Mouse (Mus musculus) kidney, postnatal 0 days (tissue): ENCODE data around the gene Aff1. TPM values are rescaled to one million over a fixed set of nuclear protein-coding genes. Genes with fewer than 3 reads are reported as not detected.

Source experiments
- ATAC-seq: fragments of 200-750 bp; cut with Nextera tagmentation; replicated peaks from 2 replicates; pipeline ENCODE4 v1.8.0; 2017; ENCODE audit warnings: low read depth, moderate number of reproducible peaks, moderate TSS enrichment, moderate library complexity; ENCODE audit not compliant: low FRiP score
- DNase-seq: peaks from one replicate; pipeline ENCODE4 v3.0.0-alpha.2; 2016; ENCODE audit warnings: low spot score
- H3K27ac ChIP-seq: fragments of 300-500 bp; sonication (generic); 2 replicates; pipeline ENCODE4 v1.5.1; 2014; ENCODE audit warnings: mild to moderate bottlenecking
- H3K27me3 ChIP-seq: fragments of 300-500 bp; sonication (generic); 2 replicates; pipeline ENCODE4 v1.6.1; 2014; ENCODE audit warnings: low read length, mixed read lengths; ENCODE audit not compliant: insufficient read depth
- H3K36me3 ChIP-seq: fragments of 300-500 bp; sonication (generic); 2 replicates; pipeline ENCODE4 v1.6.1; 2014; ENCODE audit warnings: low read length, mixed read lengths; ENCODE audit not compliant: insufficient read depth
- H3K4me1 ChIP-seq: fragments of 300-500 bp; sonication (generic); replicated peaks from 2 replicates; pipeline ENCODE4 v1.6.1; 2014; ENCODE audit warnings: antibody characterized with exemption, low read length, mixed read lengths; ENCODE audit not compliant: insufficient read depth
- H3K4me2 ChIP-seq: fragments of 300-500 bp; sonication (generic); 2 replicates; pipeline ENCODE4 v1.6.1; 2014; ENCODE audit warnings: mild to moderate bottlenecking, low read length, moderate library complexity, mixed read lengths
- H3K4me3 ChIP-seq: fragments of 300-500 bp; sonication (generic); replicated peaks from 2 replicates; pipeline ENCODE4 v1.5.1; 2014; ENCODE audit warnings: low read depth, low read length
- H3K9ac ChIP-seq: fragments of 300-500 bp; sonication (generic); 2 replicates; pipeline ENCODE4 v1.6.1; 2014; ENCODE audit warnings: low read depth, low read length
- H3K9me3 ChIP-seq: fragments of 300-500 bp; sonication (generic); replicated peaks from 2 replicates; pipeline ENCODE4 v1.6.1; 2016; ENCODE audit warnings: low read length, inconsistent platforms, mixed read lengths
- CTCF ChIP-seq: IDR thresholded peaks from 2 replicates; pipeline ENCODE4 v1.5.1; 2016; ENCODE audit warnings: antibody characterized with exemption, low read depth, mild to moderate bottlenecking, moderate library complexity
- WGBS: fragments of 180-500 bp; shearing (Covaris S2); extraction: QIAGEN DNeasy Blood & Tissue Kit; methylation state at CpG from one replicate; pipeline ENCODE4 v1.1.7; 2014; 5-methylcytosine and 5-hydroxymethylcytosine counted together
- polyA plus RNA-seq: library from polyadenylated mRNA; unstranded; fragments of >200 nt; fragmentation: Nextera tagmentation; extraction: Ambion mirVana; gene quantifications from 2 replicates; pipeline ENCODE4 v1.2.1, GENCODE M21; 2015

The Aff1 gene
- polyA plus RNA-seq, 1 experiment from 2014 or later, result 14.3 TPM

DNA sequence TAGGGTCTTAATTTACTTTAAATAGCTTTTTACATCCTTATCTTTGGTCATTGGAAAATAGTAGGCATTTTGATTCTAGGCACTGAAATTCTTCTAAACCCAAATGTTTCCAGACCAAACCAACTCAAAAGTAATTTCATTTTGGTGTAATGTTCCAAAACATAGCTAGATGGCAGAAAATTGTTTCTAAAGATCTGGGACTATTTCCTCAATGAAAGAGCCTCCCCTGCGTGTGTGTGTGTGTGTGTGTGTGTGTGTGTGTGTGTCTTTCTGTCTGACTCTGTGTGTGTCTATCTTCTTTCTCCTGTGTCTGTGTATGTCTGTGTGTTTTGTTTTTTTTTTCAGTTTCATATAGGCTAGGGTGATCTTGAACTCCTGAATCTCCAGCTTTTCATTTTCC is 49.3 kb downstream of the Aff1 start:
- ATAC-seq (no peak), DNase-seq (no peak)
- no peaks in the 10 kb centered on the region for H3K27me3 ChIP-seq
- 48% methylated on average over 1 of the region's 1 CpGs for WGBS
- H3K36me3 ChIP-seq, result no peaks in the 10 kb centered on the region
- peak; percentile 29; the same call in 1 of the 2 replicates for TF ChIP-seq CTCF
- H3K9ac ChIP-seq, result no peak overlapping the region
- 0 out of 2 replicates have a peak, but pooled peaks cover 2% of the 10 kb centered on the region for H3K4me1 ChIP-seq
- no peak overlapping the region for H3K4me2 ChIP-seq
- H3K4me3 ChIP-seq, result no peak overlapping the region
- H3K9me3 ChIP-seq, result no peaks in the 10 kb centered on the region
- H3K27ac ChIP-seq, result no peak overlapping the region

GRCm38 (mm10) chr5:103741992-103742391 is 49.8 kb downstream of the Aff1 start:
- Histone ChIP-seq H3K9me3 (no peaks in the 10 kb centered on the region), H3K4me2 (no peak overlapping the region), H3K27ac (no peak overlapping the region), H3K4me3 (no peak overlapping the region), H3K36me3 (no peaks in the 10 kb centered on the region), H3K9ac (no peak overlapping the region), H3K27me3 (no peaks in the 10 kb centered on the region), H3K4me1 (no peaks in the 10 kb centered on the region)
- ATAC-seq (no peak), DNase-seq (no peak)
- no peak for TF ChIP-seq CTCF
- WGBS, result 74% methylated on average over 2 of the region's 2 CpGs

DNA sequence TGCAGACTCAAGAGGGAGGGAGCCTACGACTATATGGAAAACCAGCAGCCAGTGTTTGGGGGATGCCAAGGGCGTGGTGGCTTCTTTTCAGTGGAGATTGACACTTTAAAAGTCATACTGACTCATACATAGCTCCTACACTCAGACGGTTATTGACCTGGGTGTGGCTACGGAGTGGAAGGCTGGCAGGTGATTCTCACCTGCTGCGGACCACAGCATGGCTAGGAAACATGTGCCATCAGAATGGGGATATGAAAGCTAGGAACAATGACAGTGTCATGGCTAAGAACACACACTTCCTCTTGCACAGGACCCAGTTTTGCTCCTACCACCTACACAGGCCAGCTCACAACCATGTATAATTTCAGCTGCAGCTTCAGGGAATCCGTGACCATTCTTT is 52.4 kb downstream of the Aff1 start:
- Histone ChIP-seq H3K4me2 (no peak overlapping the region), H3K4me3 (no peak overlapping the region), H3K36me3 (no peaks in the 10 kb centered on the region), H3K27me3 (no peaks in the 10 kb centered on the region), H3K9me3 (no peaks in the 10 kb centered on the region), H3K9ac (no peak overlapping the region), H3K27ac (no peak overlapping the region), H3K4me1 (no peaks in the 10 kb centered on the region)
- TF ChIP-seq CTCF, result no peak
- DNase-seq (no peak), ATAC-seq (no peak)
- 70% methylated on average over 6 of the region's 6 CpGs for WGBS

- 84% methylated on average over 1 of the region's 1 CpGs for WGBS
- no peaks in the 10 kb centered on the region for H3K27me3 ChIP-seq
- DNase-seq (no peak), ATAC-seq (no peak)
- no peak overlapping the region for H3K9ac ChIP-seq
- no peak overlapping the region for H3K27ac ChIP-seq
- no peaks in the 10 kb centered on the region for H3K36me3 ChIP-seq
- no peaks in the 10 kb centered on the region for H3K4me1 ChIP-seq
- H3K9me3 ChIP-seq, result no peaks in the 10 kb centered on the region
- H3K4me2 ChIP-seq, result no peak overlapping the region
- no peak overlapping the region for H3K4me3 ChIP-seq
- no peak for TF ChIP-seq CTCF
These were observed 53.5 kb downstream of the Aff1 start for GRCm38 (mm10) chr5:103745635-103746034.

DNA sequence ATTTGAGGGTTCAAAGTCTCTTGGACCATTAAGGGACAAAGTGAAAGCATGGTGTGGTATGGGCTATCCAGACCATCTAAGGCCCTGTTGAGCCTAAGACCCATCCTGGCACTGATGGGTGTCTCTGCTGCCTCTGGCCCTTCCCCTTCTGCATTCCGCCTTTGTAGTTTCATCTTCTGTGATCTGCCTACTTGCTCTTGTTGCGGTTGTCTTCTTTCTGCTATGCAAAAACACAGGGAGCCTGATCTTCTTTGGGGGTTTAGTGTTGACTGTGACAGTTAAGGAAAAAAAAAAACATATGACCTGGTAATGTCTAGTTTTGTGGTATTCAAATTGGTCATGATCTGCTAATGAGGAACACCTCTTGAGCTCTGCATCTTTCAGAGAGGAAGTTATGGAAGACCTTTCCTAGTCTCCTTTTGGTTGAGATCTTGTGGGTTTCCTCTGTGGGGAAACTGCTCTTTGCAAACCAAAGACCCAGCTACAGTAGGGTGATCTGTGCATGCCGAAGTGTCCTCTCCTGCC is 54.4 kb downstream of the Aff1 start:
- DNase-seq (no peak), ATAC-seq (no peak)
- Histone ChIP-seq H3K36me3 (no peaks in the 10 kb centered on the region), H3K27ac (no peak overlapping the region), H3K4me3 (no peak overlapping the region), H3K9ac (no peak overlapping the region), H3K27me3 (no peaks in the 10 kb centered on the region), H3K4me2 (no peak overlapping the region), H3K9me3 (no peaks in the 10 kb centered on the region), H3K4me1 (no peaks in the 10 kb centered on the region)
- WGBS, result 100% methylated on average over 3 of the region's 3 CpGs
- TF ChIP-seq CTCF, result no peak

- DNase-seq (no peak), ATAC-seq (no peak)
- H3K9ac ChIP-seq, result no peak overlapping the region
- TF ChIP-seq CTCF, result no peak
- no peaks in the 10 kb centered on the region for H3K4me1 ChIP-seq
- no peak overlapping the region for H3K4me2 ChIP-seq
- no peaks in the 10 kb centered on the region for H3K9me3 ChIP-seq
- H3K4me3 ChIP-seq, result no peak overlapping the region
- no peaks in the 10 kb centered on the region for H3K27me3 ChIP-seq
- H3K27ac ChIP-seq, result no peak overlapping the region
- WGBS, result 80% methylated on average over 2 of the region's 2 CpGs
- no peaks in the 10 kb centered on the region for H3K36me3 ChIP-seq
These were observed 54.9 kb downstream of the Aff1 start for GRCm38 (mm10) chr5:103747098-103747497.

DNA sequence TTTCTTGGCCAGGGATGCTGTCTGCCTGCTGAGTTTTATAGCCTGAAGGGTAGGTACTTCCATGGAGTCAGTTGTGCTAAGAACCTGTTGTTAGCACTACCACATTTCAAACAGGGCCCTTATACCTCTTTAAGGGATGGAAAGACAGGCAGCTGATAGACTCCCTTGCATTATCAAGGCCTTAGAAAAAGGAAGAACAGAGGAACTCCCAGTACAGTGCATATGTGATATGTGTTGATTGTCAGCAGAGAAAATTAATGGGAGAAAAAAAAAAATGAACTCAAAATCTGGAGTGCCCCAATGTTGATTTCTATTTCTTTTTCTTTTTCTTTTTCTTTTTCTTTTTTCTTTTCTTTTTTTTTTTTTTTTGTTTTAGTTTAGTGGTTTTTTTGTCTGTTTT is 56.2 kb downstream of the Aff1 start:
- no peak overlapping the region for H3K4me3 ChIP-seq
- no peak overlapping the region for H3K27ac ChIP-seq
- DNase-seq (no peak), ATAC-seq (no peak)
- no peak overlapping the region for H3K4me2 ChIP-seq
- no peaks in the 10 kb centered on the region for H3K9me3 ChIP-seq
- TF ChIP-seq CTCF, result no peak
- no peaks in the 10 kb centered on the region for H3K36me3 ChIP-seq
- H3K27me3 ChIP-seq, result no peaks in the 10 kb centered on the region
- H3K4me1 ChIP-seq, result no peaks in the 10 kb centered on the region
- no peak overlapping the region for H3K9ac ChIP-seq
